23 mouse cellular contexts compared by ENCODE assay signal in the genomic region with DNA sequence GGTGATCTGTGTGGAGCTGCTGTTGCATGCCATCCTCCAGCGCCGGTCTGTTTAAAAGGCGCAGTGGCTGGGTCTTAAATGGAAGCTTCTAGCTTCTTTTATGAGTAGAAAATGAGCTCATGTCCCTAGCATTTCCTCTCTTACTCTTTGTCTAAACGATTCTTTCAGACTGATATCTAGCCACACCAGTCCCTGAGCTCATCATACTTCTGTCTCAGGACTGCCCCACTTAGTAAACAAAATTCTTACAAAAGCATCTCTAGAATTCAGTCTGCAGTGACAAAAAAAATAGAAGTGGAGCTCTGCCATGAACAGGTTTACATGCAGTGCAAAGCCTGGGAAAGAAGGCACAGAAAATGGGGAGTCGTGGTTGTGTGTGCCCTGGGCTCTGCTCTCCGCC.
A peak's percentile ranks its signal among the peaks of the same experiment; 100 is the strongest.
DNase-seq lines count a peak whose midpoint lies in the region; ATAC-seq and TF ChIP-seq lines count a peak whose summit lies in the region.
"Had no signal": no experiment of that assay in that cellular context is flagged by ENCODE, and none has a peak within 500 bp of the region (broad histone marks: within the 10 kb centered on the region; RNA-seq: fewer than 3 reads in every experiment).

No protein-coding gene starts in this region.

- no peak overlapping the region for H3K4me2 ChIP-seq in heart, embryonic 15.5 days
- no peak overlapping the region for H3K4me2 ChIP-seq in lung, embryonic 15.5 days
- H3K4me2 ChIP-seq: embryonic facial prominence, embryonic 15.5 days; forebrain, embryonic 15.5 days; hindbrain, embryonic 14.5 days; midbrain, embryonic 13.5 days; stomach, embryonic 15.5 days had no signal

- TF ChIP-seq CTCF in heart, adult 2 months (IDR thresholded peaks at IDR 0.05): no peak
- no peak for TF ChIP-seq CTCF in embryonic fibroblast, embryonic 13.5 days (IDR thresholded peaks at IDR 0.05; ENCODE audit: borderline replicate concordance, insufficient read depth, low read length)

- WGBS in heart, adult 2 months: 55% methylated on average over 6 of the region's 6 CpGs
- WGBS in heart, embryonic 15.5 days: 63% methylated on average over 6 of the region's 6 CpGs
- WGBS in lung, embryonic 15.5 days: 57% methylated on average over 6 of the region's 6 CpGs

- no peak for TF ChIP-seq EP300 in heart, adult 2 months (IDR thresholded peaks at IDR 0.05; ENCODE audit: insufficient read depth, low read depth, low read length)

- H3K27ac ChIP-seq in heart, adult 2 months: peak overlapping the region; percentile 31; the same call in 1 of the 2 replicates
- H3K27ac ChIP-seq in heart, embryonic 15.5 days: peak overlapping the region; percentile 72
- peak overlapping the region; percentile 35 for H3K27ac ChIP-seq in lung, embryonic 15.5 days
- peak overlapping the region; percentile 86 for H3K27ac ChIP-seq in embryonic fibroblast, embryonic 13.5 days (ENCODE audit: insufficient read depth, low read length)
- H3K27ac ChIP-seq: embryonic facial prominence, embryonic 15.5 days; forebrain, embryonic 15.5 days; hindbrain, embryonic 14.5 days; layer of hippocampus, adult 2 months; limb, embryonic 10.5 days; midbrain, embryonic 13.5 days had no signal

- H3K4me1 ChIP-seq in heart, adult 2 months (ENCODE audit: control insufficient read depth, insufficient read depth, low read length): peaks cover 4% of the 10 kb centered on the region
- H3K4me1 ChIP-seq in heart, embryonic 15.5 days (replicated peaks): peaks cover 42% of the 10 kb centered on the region
- H3K4me1 ChIP-seq in lung, embryonic 15.5 days: peaks cover 34% of the 10 kb centered on the region
- H3K4me1 ChIP-seq in embryonic fibroblast, embryonic 13.5 days (ENCODE audit: control insufficient read depth, insufficient read depth, low read length): peaks cover 17% of the 10 kb centered on the region
- H3K4me1 ChIP-seq: forebrain, embryonic 15.5 days; megakaryocyte, embryonic 14.5 days; midbrain, embryonic 13.5 days had no signal

- TF ChIP-seq POLR2A in heart, adult 2 months (IDR thresholded peaks at IDR 0.05; ENCODE audit: insufficient read depth, low read depth, low read length): no peak
- TF ChIP-seq POLR2A in embryonic fibroblast, embryonic 13.5 days (IDR thresholded peaks at IDR 0.05; ENCODE audit: low read depth, low read length): no peak

- ATAC-seq in heart, embryonic 15.5 days (replicated peaks; ENCODE audit: insufficient number of reproducible peaks, insufficient read depth, low FRiP score, low read depth): no peak
- no peak for ATAC-seq in lung, embryonic 15.5 days (ENCODE audit: borderline replicate concordance, extremely low read depth, low FRiP score, low TSS enrichment)
- ATAC-seq: forebrain, embryonic 15.5 days; inflammation-experienced regulatory T-cells, adult 6 months; liver, postnatal 0 days; midbrain, embryonic 13.5 days had no signal

- H3K79me2 ChIP-seq in heart, adult 2 months (replicated peaks; ENCODE audit: control insufficient read depth, insufficient read depth, low read length): no peaks in the 10 kb centered on the region

- no peak overlapping the region for H3K4me3 ChIP-seq in heart, adult 2 months
- no peak overlapping the region for H3K4me3 ChIP-seq in heart, embryonic 15.5 days
- no peak overlapping the region for H3K4me3 ChIP-seq in lung, embryonic 15.5 days
- H3K4me3 ChIP-seq in embryonic fibroblast, embryonic 13.5 days (ENCODE audit: insufficient read depth, low read length): no peak overlapping the region
- H3K4me3 ChIP-seq: embryonic facial prominence, embryonic 15.5 days; forebrain, embryonic 15.5 days; layer of hippocampus, adult 2 months; limb, embryonic 10.5 days; megakaryocyte, embryonic 14.5 days; midbrain, embryonic 13.5 days; stomach, embryonic 15.5 days had no signal

- H3K9ac ChIP-seq in heart, adult 2 months (ENCODE audit: low read depth, low read length): no peak overlapping the region
- no peak overlapping the region for H3K9ac ChIP-seq in heart, embryonic 15.5 days
- H3K9ac ChIP-seq in lung, embryonic 15.5 days: no peak overlapping the region
- H3K9ac ChIP-seq: embryonic facial prominence, embryonic 15.5 days; forebrain, embryonic 15.5 days; hindbrain, embryonic 14.5 days; liver, postnatal 0 days; midbrain, embryonic 13.5 days; stomach, embryonic 15.5 days had no signal

- no peaks in the 10 kb centered on the region for H3K27me3 ChIP-seq in heart, adult 2 months (ENCODE audit: control insufficient read depth, insufficient read depth, low read length)
- no peaks in the 10 kb centered on the region for H3K27me3 ChIP-seq in heart, embryonic 15.5 days
- H3K27me3 ChIP-seq in lung, embryonic 15.5 days: no peaks in the 10 kb centered on the region
- H3K27me3 ChIP-seq: embryonic facial prominence, embryonic 15.5 days; forebrain, embryonic 15.5 days; megakaryocyte, embryonic 14.5 days; midbrain, embryonic 13.5 days; stomach, embryonic 15.5 days had no signal

- H3K9me3 ChIP-seq in heart, embryonic 15.5 days (replicated peaks): no peaks in the 10 kb centered on the region
- H3K9me3 ChIP-seq in lung, embryonic 15.5 days: no peaks in the 10 kb centered on the region
- H3K9me3 ChIP-seq: embryonic facial prominence, embryonic 15.5 days; forebrain, embryonic 15.5 days; limb, embryonic 10.5 days; midbrain, embryonic 13.5 days; stomach, embryonic 15.5 days had no signal

- H3K36me3 ChIP-seq in heart, adult 2 months (ENCODE audit: control insufficient read depth, insufficient read depth, low read length): peaks cover 3% of the 10 kb centered on the region; the same call in 1 of the 2 replicates
- no peaks in the 10 kb centered on the region for H3K36me3 ChIP-seq in heart, embryonic 15.5 days
- H3K36me3 ChIP-seq in lung, embryonic 15.5 days: no peaks in the 10 kb centered on the region
- H3K36me3 ChIP-seq: embryonic facial prominence, embryonic 15.5 days; forebrain, embryonic 15.5 days; limb, embryonic 10.5 days; midbrain, embryonic 13.5 days; stomach, embryonic 15.5 days had no signal

- DNase-seq in heart, adult 2 months: no peak
- no peak for DNase-seq in heart, postnatal 4 days
- no peak for DNase-seq in heart, adult 8-10 months (ENCODE audit: low spot score)
- no peak for DNase-seq in lung, postnatal 25 days (ENCODE audit: low spot score)
- DNase-seq: adrenal gland, postnatal 14 days; cerebellum, adult 9-11 months; gastrocnemius, postnatal 10 days; liver; liver, postnatal 0 days; thymus, adult 2 months; thymus, postnatal 4 days had no signal

- intact Hi-C loops in heart, adult 2 months (cut with DNase I): no loop called here

Comparison
In these comparisons a context has a peak if more than half of its experiments do, and no peak if none do; other contexts are left out.
1. H3K27ac ChIP-seq: peak in every context shown above with its lines; median percentile 86 in embryonic fibroblast, embryonic 13.5 days; 72 in heart, embryonic 15.5 days; 35 in lung, embryonic 15.5 days; 31 in heart, adult 2 months.